ENCODE assay signal across 11 mouse cellular contexts in the genomic region with DNA sequence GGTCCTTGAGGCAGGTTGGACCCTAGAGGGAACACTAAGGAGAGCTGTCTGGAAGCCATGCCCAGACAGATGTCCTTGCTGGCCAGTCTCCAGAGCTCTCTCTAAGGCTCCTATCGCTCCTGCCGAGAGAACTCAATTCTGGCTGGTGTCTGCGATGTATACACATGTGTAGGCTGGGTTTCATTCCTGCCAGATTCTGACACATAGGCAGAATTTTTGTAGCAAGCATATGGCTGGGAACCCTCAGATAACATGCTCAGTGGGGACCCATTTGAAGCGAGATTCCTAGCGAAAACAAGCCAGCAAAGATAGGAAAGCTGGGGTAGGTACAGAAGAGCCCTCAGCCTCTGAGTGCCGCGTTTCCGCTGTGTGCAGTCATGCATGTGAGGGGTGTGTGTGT.
DNase-seq lines count a peak whose midpoint lies in the region; ATAC-seq and TF ChIP-seq lines count a peak whose summit lies in the region.
"Had no signal": no experiment of that assay in that cellular context is flagged by ENCODE, and none has a peak within 500 bp of the region (broad histone marks: within the 10 kb centered on the region; RNA-seq: fewer than 3 reads in every experiment).

No protein-coding gene starts in this region.

- no peak for TF ChIP-seq CTCF in midbrain, postnatal 0 days (IDR thresholded peaks at IDR 0.05)

- DNase-seq in midbrain, postnatal 0 days (ENCODE audit: low spot score) = peak; percentile 27
- DNase-seq in midbrain, embryonic 11.5 days (ENCODE audit: low spot score, missing footprints) = no peak
- DNase-seq in layer of hippocampus, adult 18-20 months (ENCODE audit: low spot score in 2 of 2) = peak; percentile 45 to 62
- peak; percentile 72 to 85 for DNase-seq in left cerebral cortex, postnatal 14 days (ENCODE audit: low spot score in 2 of 2)
- DNase-seq in thymus, postnatal 36 days = no peak
- DNase-seq in heart, postnatal 14 days = no peak
- DNase-seq: cerebellum, adult 8-10 months; gastrocnemius, postnatal 36 days had no signal

- H3K4me2 ChIP-seq in midbrain, postnatal 0 days (ENCODE audit: low read depth, low read length, poor library complexity, severe bottlenecking) = no peak overlapping the region
- no peak overlapping the region for H3K4me2 ChIP-seq in midbrain, embryonic 11.5 days
- H3K4me2 ChIP-seq in midbrain, embryonic 13.5 days (replicated peaks) = no peak overlapping the region
- H3K4me2 ChIP-seq: embryonic facial prominence, embryonic 13.5 days; liver, embryonic 15.5 days had no signal

- H3K27ac ChIP-seq in midbrain, postnatal 0 days (ENCODE audit: low read depth, low read length) = no peak overlapping the region
- no peak overlapping the region for H3K27ac ChIP-seq in midbrain, embryonic 11.5 days (ENCODE audit: low read depth, low read length)
- H3K27ac ChIP-seq in midbrain, embryonic 13.5 days = no peak overlapping the region
- H3K27ac ChIP-seq: embryonic facial prominence, embryonic 13.5 days; liver, embryonic 15.5 days had no signal

- H3K9ac ChIP-seq in midbrain, postnatal 0 days (replicated peaks; ENCODE audit: low read length, poor library complexity, severe bottlenecking) = no peak overlapping the region
- H3K9ac ChIP-seq in midbrain, embryonic 11.5 days (ENCODE audit: low read length) = no peak overlapping the region
- no peak overlapping the region for H3K9ac ChIP-seq in midbrain, embryonic 13.5 days (replicated peaks)
- H3K9ac ChIP-seq: embryonic facial prominence, embryonic 13.5 days; liver, embryonic 15.5 days had no signal

- WGBS in midbrain, postnatal 0 days = 64% methylated on average over 8 of the region's 8 CpGs
- WGBS in midbrain, embryonic 11.5 days = 75% methylated on average over 8 of the region's 8 CpGs
- WGBS in midbrain, embryonic 13.5 days = 68% methylated on average over 8 of the region's 8 CpGs

- no peak overlapping the region for H3K4me3 ChIP-seq in midbrain, postnatal 0 days (ENCODE audit: low read depth, low read length)
- H3K4me3 ChIP-seq in midbrain, embryonic 11.5 days (ENCODE audit: low read depth, low read length) = no peak overlapping the region
- no peak overlapping the region for H3K4me3 ChIP-seq in midbrain, embryonic 13.5 days (replicated peaks)
- H3K4me3 ChIP-seq: embryonic facial prominence, embryonic 13.5 days; liver, embryonic 15.5 days had no signal

- no peak for ATAC-seq in midbrain, postnatal 0 days (ENCODE audit: low FRiP score)
- ATAC-seq in midbrain, embryonic 11.5 days (ENCODE audit: low FRiP score) = no peak
- ATAC-seq in midbrain, embryonic 13.5 days = no peak

- intact Hi-C loops in left cerebral cortex, postnatal 14 days (cut with DNase I) = loop anchor here (5.0 kb wide), 1 partner anchor 106 kb away; no protein-coding TSS in a partner anchor
- intact Hi-C loops in heart, postnatal 14 days (cut with DNase I) = no loop called here

- H3K4me1 ChIP-seq in midbrain, postnatal 0 days (ENCODE audit: insufficient read depth, low read length) = no peaks in the 10 kb centered on the region
- H3K4me1 ChIP-seq in midbrain, embryonic 11.5 days (ENCODE audit: control insufficient read depth, insufficient read depth, low read length) = no peaks in the 10 kb centered on the region
- H3K4me1 ChIP-seq in midbrain, embryonic 13.5 days (replicated peaks) = no peaks in the 10 kb centered on the region; the same call in 1 of the 2 replicates
- H3K4me1 ChIP-seq: embryonic facial prominence, embryonic 13.5 days; liver, embryonic 15.5 days had no signal

- H3K27me3 ChIP-seq in midbrain, postnatal 0 days (ENCODE audit: insufficient read depth, low read length) = no peaks in the 10 kb centered on the region
- H3K27me3 ChIP-seq in midbrain, embryonic 11.5 days (ENCODE audit: control insufficient read depth, insufficient read depth, low read length) = no peaks in the 10 kb centered on the region
- H3K27me3 ChIP-seq in midbrain, embryonic 13.5 days = no peaks in the 10 kb centered on the region
- H3K27me3 ChIP-seq: embryonic facial prominence, embryonic 13.5 days; liver, embryonic 15.5 days had no signal

- no peaks in the 10 kb centered on the region for H3K36me3 ChIP-seq in midbrain, postnatal 0 days (ENCODE audit: insufficient read depth, low read length)
- H3K36me3 ChIP-seq in midbrain, embryonic 11.5 days (ENCODE audit: control insufficient read depth, insufficient read depth, low read length) = no peaks in the 10 kb centered on the region
- H3K36me3 ChIP-seq in midbrain, embryonic 13.5 days = no peaks in the 10 kb centered on the region
- H3K36me3 ChIP-seq: embryonic facial prominence, embryonic 13.5 days; liver, embryonic 15.5 days had no signal

- no peaks in the 10 kb centered on the region for H3K9me3 ChIP-seq in midbrain, postnatal 0 days (ENCODE audit: low read length)
- H3K9me3 ChIP-seq in midbrain, embryonic 11.5 days (ENCODE audit: control insufficient read depth, low read length) = no peaks in the 10 kb centered on the region
- H3K9me3 ChIP-seq in midbrain, embryonic 13.5 days = no peaks in the 10 kb centered on the region
- H3K9me3 ChIP-seq: embryonic facial prominence, embryonic 13.5 days; liver, embryonic 15.5 days had no signal

Comparison
In these comparisons a context has a peak if more than half of its experiments do, and no peak if none do; other contexts are left out.
1. DNase-seq: peak in midbrain, postnatal 0 days (single experiment), layer of hippocampus, adult 18-20 months (2 of 2) and left cerebral cortex, postnatal 14 days (2 of 2); none in midbrain, embryonic 11.5 days (single experiment), thymus, postnatal 36 days (0 of 2) and heart, postnatal 14 days (0 of 2).